Mouse (Mus musculus) kidney, embryonic 16.5 days (tissue): ENCODE results near the gene 9430015G10Rik. TPM values are rescaled to one million over a fixed set of nuclear protein-coding genes. Genes with fewer than 3 reads are reported as not detected.
A peak's percentile ranks its signal among the peaks of the same experiment; 100 is the strongest.
"Not testable (repeated sequence)": the region's sequence is repeated elsewhere in the genome, so short reads cannot be mapped to it uniquely, and the experiment has no call there.

Source experiments
- ATAC-seq: fragments of 200-750 bp; cut with Nextera tagmentation; 2 replicates; pipeline ENCODE4 v1.8.0; 2017; ENCODE audit warnings: moderate TSS enrichment; ENCODE audit not compliant: low FRiP score, low TSS enrichment
- H3K27ac ChIP-seq: fragments of 300-500 bp; sonication (generic); 2 replicates; pipeline ENCODE4 v1.5.1; 2014; ENCODE audit warnings: low read length
- H3K27me3 ChIP-seq: fragments of 300-500 bp; sonication (generic); 2 replicates; pipeline ENCODE4 v1.6.1; 2014; ENCODE audit warnings: low read length, control low read depth, mixed read lengths; ENCODE audit not compliant: insufficient read depth
- H3K36me3 ChIP-seq: fragments of 300-500 bp; sonication (generic); 2 replicates; pipeline ENCODE4 v1.6.1; 2014; ENCODE audit warnings: low read length, control low read depth, mixed read lengths; ENCODE audit not compliant: insufficient read depth
- H3K4me1 ChIP-seq: fragments of 300-500 bp; sonication (generic); 2 replicates; pipeline ENCODE4 v1.6.1; 2014; ENCODE audit warnings: low read length, control low read depth, mixed read lengths; ENCODE audit not compliant: insufficient read depth
- H3K4me2 ChIP-seq: fragments of 300-500 bp; sonication (generic); replicated peaks from 2 replicates; pipeline ENCODE4 v1.6.1; 2014; ENCODE audit warnings: low read depth, low read length
- H3K4me3 ChIP-seq: fragments of 300-500 bp; sonication (generic); 2 replicates; pipeline ENCODE4 v1.5.1; 2014; ENCODE audit warnings: mild to moderate bottlenecking, low read length
- H3K9ac ChIP-seq: fragments of 300-500 bp; sonication (generic); replicated peaks from 2 replicates; pipeline ENCODE4 v1.6.1; 2014; ENCODE audit warnings: low read length
- H3K9me3 ChIP-seq: fragments of 300-500 bp; sonication (generic); 2 replicates; pipeline ENCODE4 v1.6.1; 2016; ENCODE audit warnings: low read length, control low read depth
- WGBS: fragments of 180-500 bp; shearing (Covaris S2); extraction: QIAGEN DNeasy Blood & Tissue Kit; methylation state at CpG from one replicate; pipeline ENCODE4 v1.1.7; 2014; 5-methylcytosine and 5-hydroxymethylcytosine counted together
- polyA plus RNA-seq: library from polyadenylated mRNA; unstranded; fragments of >200 nt; fragmentation: Nextera tagmentation; extraction: Ambion mirVana; gene quantifications from 2 replicates; pipeline ENCODE4 v1.2.1, GENCODE M21; 2015

The 9430015G10Rik gene
- polyA plus RNA-seq, 1 experiment from 2014 or later = 48.7 TPM

GRCm38 (mm10) chr4:156128746-156129145 lies 19.0 kb downstream of the 9430015G10Rik start:
- no peak for ATAC-seq
- no peaks in the 10 kb centered on the region for H3K9me3 ChIP-seq
- no peaks in the 10 kb centered on the region for H3K27me3 ChIP-seq
- WGBS = 86% methylated on average over 5 of the region's 5 CpGs
- H3K4me3 ChIP-seq = no peak overlapping the region
- no peak overlapping the region for H3K9ac ChIP-seq
- H3K4me2 ChIP-seq = no peak overlapping the region
- peaks cover 27% of the 10 kb centered on the region for H3K36me3 ChIP-seq
- H3K4me1 ChIP-seq = no peaks in the 10 kb centered on the region
- no peak overlapping the region for H3K27ac ChIP-seq

GRCm38 (mm10) chr4:156130436-156130835 lies 20.7 kb downstream of the 9430015G10Rik start, which contains the start of gene Rnf223:
Gene Rnf223, plus strand, starts transcription at chr4:156130513.
- WGBS = 54% methylated on average over 15 of the region's 15 CpGs
- no peak within 1 kb of the TSS for H3K4me3 ChIP-seq
- H3K27me3 ChIP-seq = no peaks in the 10 kb centered on the region
- no peaks in the 10 kb centered on the region for H3K4me1 ChIP-seq
- ATAC-seq = peak; percentile 44
- H3K4me2 ChIP-seq = no peak within 1 kb of the TSS
- peaks cover 14% of the 10 kb centered on the region for H3K36me3 ChIP-seq
- H3K9me3 ChIP-seq = no peaks in the 10 kb centered on the region
- no peak within 1 kb of the TSS for H3K27ac ChIP-seq
- no peak within 1 kb of the TSS for H3K9ac ChIP-seq

DNA sequence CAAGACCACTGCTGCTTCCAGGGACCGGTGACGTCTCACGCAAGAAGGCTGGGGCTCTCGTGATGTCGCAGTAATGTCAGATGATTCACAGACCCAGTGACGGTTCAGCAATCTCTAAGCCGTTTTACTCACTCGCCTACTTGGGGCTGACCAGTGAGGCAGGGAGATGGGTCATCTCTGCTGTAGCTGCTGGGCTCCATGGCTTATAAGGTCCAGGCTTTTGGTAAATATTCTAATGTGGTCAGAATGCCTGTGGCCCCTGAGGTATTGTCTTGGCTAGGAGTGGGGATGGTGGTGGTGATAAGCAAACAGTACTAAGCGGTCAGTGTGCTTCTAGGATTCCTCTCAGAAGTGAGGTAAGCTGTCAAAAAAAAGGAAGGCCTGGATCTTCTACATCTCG lies 21.2 kb downstream of the 9430015G10Rik start:
- no peak for ATAC-seq
- H3K27me3 ChIP-seq = no peaks in the 10 kb centered on the region
- H3K4me1 ChIP-seq = no peaks in the 10 kb centered on the region
- H3K9me3 ChIP-seq = no peaks in the 10 kb centered on the region
- H3K36me3 ChIP-seq = peaks cover 9% of the 10 kb centered on the region
- WGBS = 57% methylated on average over 10 of the region's 10 CpGs
- no peak overlapping the region for H3K4me3 ChIP-seq
- no peak overlapping the region for H3K9ac ChIP-seq
- H3K4me2 ChIP-seq = no peak overlapping the region
- H3K27ac ChIP-seq = no peak overlapping the region

DNA sequence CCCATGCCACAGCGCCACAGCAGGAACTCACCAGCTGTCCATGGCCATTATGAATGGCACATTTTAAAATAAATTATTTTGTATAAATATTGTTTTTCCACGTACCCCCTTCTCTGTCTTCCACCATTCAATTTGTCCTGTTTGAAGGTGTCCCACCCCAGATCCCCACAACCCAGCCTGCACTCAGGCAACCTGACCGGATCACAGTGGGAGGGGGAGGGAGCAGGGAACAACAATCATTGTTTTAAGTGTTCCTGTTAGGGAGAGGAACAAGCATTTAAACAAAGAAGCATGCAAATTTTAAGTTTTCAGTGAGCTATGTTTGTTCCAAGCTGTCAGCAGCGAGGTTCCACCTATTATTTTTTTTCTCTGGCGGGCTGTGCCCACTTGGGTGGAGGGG lies 23.6 kb downstream of the 9430015G10Rik start:
- no peaks in the 10 kb centered on the region for H3K27me3 ChIP-seq
- no peaks in the 10 kb centered on the region for H3K4me1 ChIP-seq
- H3K4me2 ChIP-seq = no peak overlapping the region
- H3K9me3 ChIP-seq = no peaks in the 10 kb centered on the region
- H3K4me3 ChIP-seq = no peak overlapping the region
- 66% methylated on average over 5 of the region's 5 CpGs for WGBS
- no peak overlapping the region for H3K27ac ChIP-seq
- H3K36me3 ChIP-seq = no peaks in the 10 kb centered on the region
- ATAC-seq = no peak
- H3K9ac ChIP-seq = no peak overlapping the region

GRCm38 (mm10) chr4:156133943-156134605 lies 24.3 kb downstream of the 9430015G10Rik start:
- H3K27ac ChIP-seq = no peak overlapping the region
- H3K4me2 ChIP-seq = no peak overlapping the region

DNA sequence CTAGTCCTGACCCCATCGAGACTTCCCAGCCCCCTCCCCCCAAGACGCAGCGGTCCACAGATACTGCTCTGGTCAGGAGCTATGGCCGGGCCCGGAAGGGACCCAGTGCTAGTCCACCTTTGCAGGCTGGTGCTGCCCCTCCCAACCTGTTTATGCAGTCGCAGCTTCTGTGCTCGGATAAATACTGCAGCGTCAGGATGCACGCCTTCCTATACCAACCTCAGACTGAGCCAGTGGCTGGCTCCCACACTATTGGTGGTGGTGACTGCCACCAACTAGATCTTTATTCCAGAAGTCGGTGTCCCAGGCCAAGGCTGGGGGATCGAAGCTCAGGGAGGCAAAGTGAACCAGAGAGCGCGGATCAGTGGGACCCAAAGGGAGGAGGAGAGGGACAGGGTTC lies 25.3 kb downstream of the 9430015G10Rik start:
- Histone ChIP-seq H3K27me3 (no peaks in the 10 kb centered on the region), H3K4me3 (no peak overlapping the region), H3K4me1 (no peaks in the 10 kb centered on the region), H3K4me2 (no peak overlapping the region), H3K27ac (no peak overlapping the region), H3K9me3 (peaks cover 5% of the 10 kb centered on the region; the same call in 1 of the 2 replicates), H3K9ac (no peak overlapping the region), H3K36me3 (no peaks in the 10 kb centered on the region)
- 91% methylated on average over 13 of the region's 13 CpGs for WGBS
- ATAC-seq = no peak

More at GRCm38 (mm10) chr4:156133943-156134605, 24.3 kb downstream of the 9430015G10Rik start:
- Histone ChIP-seq H3K9ac (no peak overlapping the region), H3K36me3 (no peaks in the 10 kb centered on the region), H3K27me3 (no peaks in the 10 kb centered on the region), H3K4me3 (no peak overlapping the region), H3K9me3 (peaks cover 5% of the 10 kb centered on the region; the same call in 1 of the 2 replicates), H3K4me1 (no peaks in the 10 kb centered on the region)
- WGBS = 80% methylated on average over 12 of the region's 12 CpGs
- ATAC-seq = no peak

GRCm38 (mm10) chr4:156135801-156136200 lies 26.0 kb downstream of the 9430015G10Rik start:
- Histone ChIP-seq H3K4me2 (no peak overlapping the region), H3K9me3 (peaks cover 5% of the 10 kb centered on the region; the same call in 1 of the 2 replicates), H3K4me3 (no peak overlapping the region), H3K9ac (no peak overlapping the region), H3K27me3 (no peaks in the 10 kb centered on the region), H3K27ac (no peak overlapping the region), H3K36me3 (no peaks in the 10 kb centered on the region), H3K4me1 (no peaks in the 10 kb centered on the region)
- 93% methylated on average over 14 of the region's 14 CpGs for WGBS
- ATAC-seq = no peak

DNA sequence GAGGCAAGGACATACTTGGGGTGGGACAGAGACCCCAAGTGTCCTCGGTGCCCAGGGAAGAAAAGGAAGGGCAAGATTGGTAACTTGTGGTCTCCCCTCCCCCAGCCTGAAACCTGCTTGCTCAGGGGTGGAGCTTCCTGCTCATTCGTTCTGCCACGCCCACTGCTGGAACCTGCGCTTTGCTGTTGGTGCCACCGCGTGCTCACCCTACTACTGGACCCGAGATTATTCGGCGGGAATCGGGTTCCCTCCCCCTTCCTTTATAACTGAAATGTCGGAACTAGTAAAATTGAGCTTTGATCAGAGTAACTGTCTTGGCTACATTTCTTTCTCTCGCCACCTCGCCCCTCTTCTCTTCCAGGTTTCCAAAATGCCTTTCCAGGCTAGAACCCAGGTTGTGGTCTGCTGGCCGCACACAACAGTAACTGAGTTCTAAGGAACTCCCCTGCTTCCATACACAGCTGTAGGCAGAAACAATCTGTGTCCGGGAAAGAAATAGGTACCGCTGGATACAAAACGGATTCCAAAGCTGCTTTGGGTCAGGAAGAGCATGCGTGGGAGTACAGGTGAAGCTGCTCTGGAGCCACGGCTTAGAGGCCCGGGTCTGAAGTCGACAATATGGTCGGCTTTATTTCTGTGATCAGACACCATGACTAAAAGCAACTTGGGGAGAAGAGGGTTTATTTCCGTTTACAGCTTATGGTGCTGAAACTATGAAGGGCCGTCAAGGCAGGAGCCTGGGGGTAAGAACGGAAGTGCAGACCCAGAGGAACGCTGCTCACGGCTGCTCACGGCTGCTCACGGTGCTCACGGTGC lies 26.7 kb downstream of the 9430015G10Rik start:
- Histone ChIP-seq H3K4me1 (no peaks in the 10 kb centered on the region), H3K36me3 (no peaks in the 10 kb centered on the region), H3K9ac (no peak overlapping the region), H3K27ac (no peak overlapping the region), H3K9me3 (peaks cover 5% of the 10 kb centered on the region; the same call in 1 of the 2 replicates), H3K4me3 (no peak overlapping the region), H3K4me2 (no peak overlapping the region), H3K27me3 (no peaks in the 10 kb centered on the region)
- no peak for ATAC-seq
- 84% methylated on average over 30 of the region's 30 CpGs for WGBS

DNA sequence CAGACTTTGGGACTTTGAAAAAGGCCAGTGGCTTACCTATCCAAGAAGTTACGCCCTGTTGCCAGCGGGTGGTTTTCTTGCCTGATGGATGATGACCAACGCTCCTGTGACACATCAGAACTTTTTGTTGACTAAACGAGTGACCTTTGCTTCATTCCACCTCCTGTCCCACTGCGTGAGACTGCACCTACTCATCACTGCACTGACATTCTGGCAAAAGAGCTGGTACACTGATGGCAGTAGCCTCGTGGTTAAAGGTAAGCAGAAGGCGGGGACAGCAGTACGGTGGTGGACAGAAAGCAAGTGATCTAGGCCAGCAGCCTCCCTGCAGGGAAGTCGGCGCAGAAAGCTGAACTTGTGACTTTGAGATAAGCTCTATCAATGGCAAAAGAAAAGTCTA lies 41.1 kb downstream of the 9430015G10Rik start:
- not testable (repeated sequence) for H3K9ac ChIP-seq, H3K4me3 ChIP-seq, H3K4me2 ChIP-seq, H3K4me1 ChIP-seq, H3K9me3 ChIP-seq, H3K27me3 ChIP-seq, H3K36me3 ChIP-seq, ATAC-seq, H3K27ac ChIP-seq
- 90% methylated on average over 10 of the region's 10 CpGs for WGBS

DNA sequence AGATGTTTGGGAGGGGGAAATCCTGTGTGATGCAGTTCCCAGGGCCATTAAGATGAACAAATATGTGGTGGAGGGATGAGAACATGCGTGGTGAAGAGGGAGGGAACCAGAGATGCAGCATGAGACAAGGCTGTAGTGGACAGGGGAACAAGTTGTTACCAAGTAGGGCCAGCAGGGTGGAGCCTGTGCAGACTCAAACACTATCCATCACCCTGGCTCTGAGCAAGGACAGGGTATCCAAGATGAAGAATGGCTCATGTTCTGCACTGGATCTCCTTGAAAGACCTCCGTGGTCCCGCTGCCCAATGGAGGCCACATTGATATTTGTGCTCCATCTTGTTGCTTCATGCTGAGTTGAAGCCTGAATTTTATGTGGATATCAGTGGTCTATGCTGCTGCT lies 45.0 kb downstream of the 9430015G10Rik start:
- 91% methylated on average over 3 of the region's 3 CpGs for WGBS
- no peaks in the 10 kb centered on the region for H3K4me1 ChIP-seq
- no peak for ATAC-seq
- peaks cover 11% of the 10 kb centered on the region; the same call in 1 of the 2 replicates for H3K9me3 ChIP-seq
- no peak overlapping the region for H3K27ac ChIP-seq
- no peaks in the 10 kb centered on the region for H3K27me3 ChIP-seq
- no peak overlapping the region for H3K4me2 ChIP-seq
- H3K4me3 ChIP-seq = no peak overlapping the region
- H3K36me3 ChIP-seq = no peaks in the 10 kb centered on the region
- no peak overlapping the region for H3K9ac ChIP-seq
